Mouse (Mus musculus) layer of hippocampus, adult 6 months (tissue): ENCODE data around the gene Cept1. TPM values are rescaled to one million over a fixed set of nuclear protein-coding genes. Genes with fewer than 3 reads are reported as not detected.

Source experiments
- long read RNA-seq, 2 experiments: library from polyadenylated mRNA; unstranded; transcript quantifications; one replicate each; pipeline ENCODE4 v2.0.0; 2019 to 2020
- polyA plus RNA-seq: library from polyadenylated mRNA; unstranded; fragments of <200 nt; fragmentation: Nextera tagmentation; gene quantifications from 2 replicates; pipeline ENCODE4 v1.2.3, GENCODE M21; 2021

The Cept1 gene
- polyA plus RNA-seq = 42.7 and 49.9 TPM in 2 replicates
- long read RNA-seq, experiment 1, transcript Cept1-202 (9 exons, 2,814 nt) = major isoform, 100 of 128 reads
- long read RNA-seq, experiment 1, partial matches to known transcripts = 11 of 128 reads
- long read RNA-seq, experiment 1, other reads (novel, unspliced or antisense) = 17 of 128 reads
- long read RNA-seq, experiment 2, transcript Cept1-202 (9 exons, 2,814 nt) = major isoform, 278 of 335 reads
- long read RNA-seq, experiment 2, partial matches to known transcripts = 13 of 335 reads
- long read RNA-seq, experiment 2, other reads (novel, unspliced or antisense) = 44 of 335 reads

DNA sequence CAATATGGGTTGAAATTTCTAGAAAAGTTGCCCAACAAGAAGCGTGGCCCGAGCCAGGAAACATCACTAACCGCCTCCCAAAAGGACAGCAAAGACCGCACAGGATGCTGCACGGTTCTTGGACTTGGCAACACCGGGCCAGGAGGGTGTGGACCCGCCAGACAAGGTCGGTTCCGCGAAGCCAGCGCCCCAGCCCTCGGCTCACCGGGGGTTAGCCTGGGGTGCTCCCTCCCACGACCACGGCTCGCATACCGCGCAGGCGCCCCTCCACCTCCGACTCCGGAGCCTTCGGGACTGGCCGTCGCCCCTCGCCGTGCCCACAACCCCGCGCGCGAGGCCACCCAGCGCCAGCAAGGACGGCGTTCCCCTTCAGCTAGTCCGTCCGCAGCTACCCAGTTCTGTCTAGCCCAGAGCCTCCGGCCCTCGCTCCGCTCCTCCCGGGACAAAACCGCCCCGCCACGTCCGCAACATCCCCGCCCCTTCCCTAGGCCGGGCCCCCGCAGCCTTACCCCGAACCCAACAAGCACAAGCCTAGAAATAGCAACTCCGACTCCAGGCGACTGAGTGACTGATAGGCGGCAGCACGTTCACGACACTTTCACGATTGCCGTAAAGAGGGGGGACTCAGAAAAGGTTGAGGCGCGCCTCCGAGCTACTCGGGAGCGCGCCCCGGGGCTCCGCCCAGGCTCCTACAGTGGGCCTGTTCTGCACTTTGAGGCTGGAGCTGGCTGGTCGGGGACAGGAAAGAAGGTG, at the start of gene Cept1, which contains the start of gene Dram2:
Cept1 (minus strand) TSS at position 632 of the 753 bp plus-strand sequence.
Dram2 (plus strand) TSS at position 628 of the 753 bp plus-strand sequence.

GRCm38 (mm10) chr3:106482281-106483081, 65.1 kb downstream of the Cept1 start, which contains the start of gene Dennd2d:
Gene Dennd2d (plus strand): TSS chr3:106482405.

Other genes starting within 250 kb of the Cept1 start
- gene Chil6, start 141.6 kb downstream of the Cept1 start, polyA plus RNA-seq = not detected in 2 replicates
- gene Dennd2d, start 65.4 kb downstream of the Cept1 start, polyA plus RNA-seq = 0.26 and 1.1 TPM in 2 replicates
- gene Dram2, start within 50 bp of the Cept1 start, polyA plus RNA-seq = 40.6 and 41.2 TPM in 2 replicates
- gene Lrif1, start 137.2 kb upstream of the Cept1 start, polyA plus RNA-seq = 19.3 and 24.6 TPM in 2 replicates
- gene Cd53, start 242.3 kb upstream of the Cept1 start, polyA plus RNA-seq = 11.4 and 12.6 TPM in 2 replicates